Mouse (Mus musculus) cerebellum, adult (tissue): ENCODE measurements at regions not wholly inside any gene's neighbourhood (a gene's known extent, or its start where the extent isn't known, plus 50 kb on each side); places are given as distances from the start of the nearest gene placed in this dataset.

Experiments used
- ATAC-seq: cut with Nextera tagmentation; 2 replicates; pipeline ENCODE4 v1.9.2; 2017; ENCODE audit warnings: mild to moderate bottlenecking, moderate library complexity, mixed read lengths; ENCODE audit not compliant: insufficient number of reproducible peaks, low FRiP score, low TSS enrichment

GRCm38 (mm10) chr16:84100444-84100843, 414.5 kb upstream of the A730009L09Rik start:
- ATAC-seq: no peak

- no peak for ATAC-seq
Observed at GRCm38 (mm10) chr16:84111610-84112009, 403.3 kb upstream of the A730009L09Rik start.

- no peak for ATAC-seq
Observed at GRCm38 (mm10) chr16:84117556-84117955, 397.4 kb upstream of the A730009L09Rik start.

- ATAC-seq: peak; percentile 72; the same call in 1 of the 2 replicates
Observed at GRCm38 (mm10) chr16:84135651-84136200, 379.2 kb upstream of the A730009L09Rik start.

GRCm38 (mm10) chr16:84151872-84152271, 363.0 kb upstream of the A730009L09Rik start:
- no peak for ATAC-seq

GRCm38 (mm10) chr16:84172080-84172479, 342.8 kb upstream of the A730009L09Rik start:
- ATAC-seq: no peak
